Mouse (Mus musculus): ENCODE results near the gene Mrc2.

Mrc2 gene

DNA sequence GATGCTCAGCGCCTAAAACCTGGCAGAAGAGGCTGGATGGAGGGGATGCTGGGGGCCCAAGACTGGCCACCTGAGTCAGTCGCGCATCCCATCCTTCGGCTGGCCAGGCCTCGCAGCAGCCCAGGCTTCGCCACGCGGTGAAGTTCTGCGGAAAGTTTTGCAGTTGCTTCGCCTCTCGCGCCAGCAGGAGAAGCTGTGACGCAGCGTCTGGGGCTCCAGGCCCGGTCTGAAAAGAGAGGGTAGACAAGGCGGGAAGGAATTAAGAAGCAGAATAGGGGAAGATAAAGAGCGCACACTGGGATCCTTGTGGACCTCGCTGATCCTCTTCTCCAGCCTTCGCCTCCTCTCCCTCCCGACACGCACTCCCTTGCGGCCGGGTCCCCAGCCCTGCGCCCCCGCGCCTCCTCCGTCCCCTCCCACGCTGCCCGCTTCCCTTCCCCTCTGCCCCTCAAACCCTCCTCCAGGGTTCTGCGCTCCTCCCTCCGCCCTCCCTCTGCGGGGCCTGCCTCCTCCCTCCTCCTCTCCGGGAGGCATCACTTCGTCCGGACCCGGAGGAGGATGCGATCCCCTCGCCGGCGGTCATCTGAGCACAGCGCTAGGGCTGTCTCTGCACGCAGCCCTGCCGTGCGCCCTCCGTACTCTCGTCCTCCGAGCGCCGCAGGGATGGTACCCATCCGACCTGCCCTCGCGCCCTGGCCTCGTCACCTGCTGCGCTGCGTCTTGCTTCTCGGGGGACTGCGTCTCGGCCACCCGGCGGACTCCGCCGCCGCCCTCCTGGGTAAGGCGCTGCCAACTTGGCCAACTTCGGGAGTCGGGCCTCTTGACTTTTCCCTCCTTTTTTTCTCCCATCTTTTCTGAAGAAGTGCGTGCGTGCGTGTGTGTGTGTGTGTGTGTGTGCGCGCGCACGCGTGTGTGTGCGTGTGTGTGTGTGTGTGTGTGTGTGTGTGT lies at the start of gene Mrc2:
Mrc2 (plus strand) TSS at position 520 of the 948 bp plus-strand sequence.
- peak; percentile 88 for DNase-seq (ENCODE audit: extremely low spot score)

DNA sequence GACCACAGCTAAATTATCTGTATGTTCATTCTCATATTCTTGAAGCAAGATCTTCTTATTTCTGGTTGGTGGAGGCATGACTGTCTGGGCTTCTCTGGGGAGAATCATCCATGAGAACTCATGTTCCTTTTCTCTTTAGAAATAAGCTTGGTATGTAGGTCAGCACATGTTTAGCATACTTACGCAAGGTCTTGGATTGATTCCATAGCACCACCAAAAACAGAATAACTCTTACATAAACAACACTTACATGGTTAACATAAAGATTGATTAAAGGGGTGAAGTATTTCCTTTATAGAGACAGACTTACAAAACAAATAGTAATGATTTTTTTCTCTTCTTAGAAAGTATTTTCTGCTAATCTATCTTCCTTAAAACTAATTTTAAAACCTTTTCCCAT lies 46.1 kb upstream of the Mrc2 start:
- DNase-seq (ENCODE audit: extremely low spot score): no peak

DNA sequence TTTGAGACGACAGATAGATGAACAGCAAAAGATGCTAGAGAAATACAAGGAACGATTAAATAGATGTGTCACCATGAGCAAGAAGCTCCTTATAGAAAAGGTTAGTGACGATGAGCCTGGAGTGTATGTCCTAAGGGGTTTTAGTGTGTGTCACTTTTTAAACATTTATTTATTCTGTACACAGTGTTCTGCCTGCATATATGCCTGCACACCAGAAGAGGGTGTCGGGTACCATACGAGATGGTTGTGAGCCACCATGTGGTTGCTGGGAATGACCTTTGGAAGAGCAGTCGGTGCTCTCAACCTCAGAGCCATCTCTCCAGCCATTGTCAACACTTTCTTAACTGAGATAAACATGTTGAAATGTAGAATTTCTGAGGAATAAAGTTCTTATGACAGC lies 45.7 kb upstream of the Mrc2 start:
- DNase-seq (ENCODE audit: extremely low spot score): no peak

DNA sequence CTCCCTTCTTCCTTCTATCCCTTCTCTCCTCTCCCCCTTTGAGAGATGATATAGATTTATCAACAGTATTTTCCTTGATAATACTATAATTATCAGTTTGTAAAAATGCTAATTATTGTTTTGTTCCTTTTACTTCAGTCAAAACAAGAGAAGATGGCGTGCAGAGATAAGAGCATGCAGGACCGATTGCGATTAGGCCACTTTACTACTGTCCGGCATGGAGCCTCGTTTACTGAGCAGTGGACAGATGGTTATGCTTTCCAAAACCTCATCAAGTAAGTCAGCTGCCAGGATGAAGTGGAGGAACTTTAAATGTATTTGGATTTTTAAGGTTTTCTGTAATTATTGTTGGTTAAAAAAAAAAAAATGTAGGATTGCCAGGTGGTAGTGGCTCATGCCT lies 45.1 kb upstream of the Mrc2 start:
- no peak for DNase-seq (ENCODE audit: extremely low spot score)

DNA sequence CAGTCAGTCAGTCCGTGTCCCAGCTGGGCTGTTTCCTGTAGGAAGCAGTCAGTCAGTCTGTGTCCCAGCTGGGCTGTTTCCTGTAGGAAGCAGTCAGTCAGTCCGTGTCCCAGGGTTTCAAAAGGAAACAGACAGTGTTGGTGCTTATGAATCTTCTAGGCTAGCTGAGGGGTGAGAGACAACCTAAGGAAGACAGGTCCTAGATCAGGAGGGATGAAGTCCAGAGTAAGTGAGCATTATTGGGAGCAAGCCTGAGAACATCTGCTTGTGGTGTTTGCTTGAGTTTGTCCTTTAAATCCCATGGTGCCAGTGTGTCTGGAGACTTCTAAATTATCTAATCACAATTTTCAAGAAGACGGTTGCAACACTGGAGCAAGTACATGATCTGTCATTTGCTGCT lies 32.7 kb upstream of the Mrc2 start:
- no peak for DNase-seq (ENCODE audit: extremely low spot score)

DNA sequence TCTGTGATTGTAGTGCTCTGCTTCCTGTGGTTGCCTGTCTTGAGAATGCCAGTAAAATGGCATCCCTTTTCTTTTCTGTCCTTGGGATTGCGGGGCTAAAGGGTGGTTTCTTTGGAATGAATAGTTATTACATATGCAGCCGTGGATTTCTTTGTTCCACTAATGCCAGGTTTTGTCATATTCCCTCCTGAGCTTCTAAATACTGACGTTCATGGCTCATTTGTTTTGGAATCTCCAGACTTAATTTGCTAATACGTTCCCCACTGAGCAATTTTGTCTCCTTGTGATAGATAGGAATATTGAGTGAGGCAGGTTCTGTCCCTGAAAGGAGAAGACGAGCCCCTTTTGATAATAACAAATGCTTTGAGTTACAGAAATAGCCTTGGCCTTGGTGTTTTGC lies 31.3 kb upstream of the Mrc2 start:
- DNase-seq (ENCODE audit: extremely low spot score): no peak

DNA sequence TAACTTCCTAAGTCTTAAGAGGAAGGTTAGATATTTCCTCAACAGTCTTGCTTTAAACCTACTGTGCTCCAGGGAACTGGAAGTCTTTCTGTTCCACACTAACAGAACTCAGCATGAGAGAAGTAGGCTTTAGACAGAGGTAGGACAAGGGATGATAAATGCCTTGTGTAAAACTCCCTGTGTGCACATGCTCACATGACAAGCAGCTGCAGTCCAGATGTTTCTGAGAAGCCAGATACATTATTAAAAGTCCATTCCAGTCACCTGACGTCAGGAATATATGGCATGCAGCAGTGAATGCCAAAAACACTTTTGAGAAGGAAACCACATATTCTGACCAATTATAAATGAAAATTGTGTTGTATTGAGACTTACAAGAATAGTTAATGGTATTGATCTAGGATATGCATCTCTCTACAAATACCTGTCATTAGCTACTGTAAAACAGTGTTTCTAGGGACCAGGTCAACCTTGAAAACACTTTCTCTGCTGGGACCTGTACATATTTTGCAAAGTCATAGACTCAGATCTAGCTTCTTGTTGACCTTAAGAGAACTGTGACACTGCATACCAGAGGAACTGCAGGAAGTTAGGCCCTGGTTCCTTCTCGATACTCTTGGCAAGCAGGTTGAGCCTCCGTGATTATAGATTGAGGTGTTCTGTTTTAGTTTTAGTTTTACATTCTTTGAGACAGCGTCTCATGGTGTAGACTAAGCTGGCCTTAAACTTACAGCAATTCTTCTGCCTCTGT lies 30.7 kb upstream of the Mrc2 start:
- no peak for DNase-seq (ENCODE audit: extremely low spot score)

DNA sequence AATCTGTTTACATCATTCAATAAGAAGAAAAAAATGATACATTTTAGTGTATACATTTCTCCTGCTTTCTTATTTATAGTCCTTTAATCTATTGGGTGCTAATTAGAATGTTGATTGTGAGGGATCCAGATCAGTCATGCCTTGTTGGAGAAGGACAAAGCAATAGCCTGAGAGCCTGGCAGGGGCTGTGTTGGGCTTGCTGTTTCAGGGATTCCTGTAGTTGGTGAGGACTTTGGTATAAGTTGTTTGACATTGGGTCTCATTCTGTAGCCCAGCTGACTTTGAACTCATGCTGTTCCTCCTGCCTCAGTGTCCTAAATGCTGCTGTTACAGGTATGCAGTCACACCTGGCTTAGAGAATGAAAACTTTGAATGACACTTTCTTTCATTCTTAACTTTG lies 27.9 kb upstream of the Mrc2 start:
- no peak for DNase-seq (ENCODE audit: extremely low spot score)

DNA sequence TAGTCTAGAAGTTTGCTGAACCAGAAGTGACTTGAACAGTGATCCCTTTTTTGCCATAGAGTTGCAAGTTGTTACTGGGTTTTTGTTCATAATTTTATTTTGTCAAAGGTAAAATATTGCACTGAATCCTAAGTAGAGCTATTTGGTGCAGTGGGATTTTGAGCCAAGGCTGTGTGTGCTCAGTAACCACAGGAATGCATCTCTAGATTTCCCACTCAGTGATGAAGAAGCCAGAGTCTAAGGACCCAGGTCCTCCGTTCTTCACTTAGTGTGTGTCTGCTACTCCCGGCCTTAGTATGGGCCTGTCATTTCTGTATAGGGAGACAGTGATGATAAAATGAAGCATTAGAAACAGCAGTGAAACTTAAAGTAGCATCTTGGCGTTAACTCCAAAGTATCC lies 27.5 kb upstream of the Mrc2 start:
- no peak for DNase-seq (ENCODE audit: extremely low spot score)

DNA sequence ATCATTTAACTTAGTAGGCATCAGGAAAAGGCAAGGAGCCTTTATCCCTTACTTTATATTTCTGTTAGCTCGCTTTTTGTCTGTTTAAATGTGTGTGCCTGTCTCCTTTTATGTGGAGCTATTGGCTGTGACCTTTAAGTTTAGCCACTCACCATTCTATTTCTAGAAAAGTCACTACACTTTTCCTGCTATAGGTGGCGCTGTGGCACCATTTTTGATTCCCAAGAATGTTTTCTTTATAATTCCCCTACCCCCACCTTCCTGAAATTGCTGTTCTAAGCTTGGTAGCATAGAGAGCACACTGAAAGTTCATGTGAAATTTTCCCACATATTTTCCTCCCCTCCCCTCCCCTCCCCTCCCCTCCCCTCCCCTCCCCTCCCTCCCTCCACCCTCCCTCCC lies 22.3 kb upstream of the Mrc2 start:
- peak; percentile 57 for DNase-seq (ENCODE audit: extremely low spot score)

DNA sequence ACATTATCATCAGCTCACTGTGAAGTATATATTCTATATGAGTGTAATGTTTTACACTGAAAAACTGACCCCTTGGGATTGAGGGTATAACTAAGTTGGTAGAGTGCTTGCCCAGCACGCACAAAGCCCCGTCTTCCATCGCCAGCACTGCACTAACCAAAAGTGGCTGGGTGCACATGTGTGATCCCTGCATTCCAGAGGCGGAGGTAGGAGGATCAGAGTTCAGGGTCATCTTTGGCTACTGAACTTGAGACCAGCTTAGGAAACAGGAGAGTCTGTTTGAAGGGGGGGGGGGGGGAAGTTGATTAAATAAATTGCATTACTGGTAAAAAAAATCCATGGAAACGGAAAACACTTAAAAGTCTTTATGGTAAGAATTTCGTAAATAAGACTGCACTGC lies 12.0 kb upstream of the Mrc2 start:
- no peak for DNase-seq (ENCODE audit: extremely low spot score)

DNA sequence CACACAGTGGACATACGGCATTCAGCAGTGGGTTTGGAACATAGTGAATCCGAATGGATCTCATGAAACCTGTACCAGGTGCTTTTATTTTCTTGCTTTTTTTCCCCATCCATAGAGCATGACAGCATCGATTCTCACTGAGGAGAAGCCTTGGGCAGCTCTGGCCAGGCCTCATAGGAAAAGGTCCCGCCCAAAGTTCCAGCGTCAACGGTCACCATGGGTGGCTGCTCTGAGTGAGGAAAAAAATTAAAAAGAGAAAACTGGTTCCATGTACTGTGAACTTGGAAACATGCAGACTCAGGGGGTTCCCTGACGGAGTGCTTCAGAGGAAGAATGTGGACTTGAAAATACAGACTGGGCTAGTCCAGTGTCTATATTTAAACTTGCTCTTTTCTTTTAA lies 11.2 kb upstream of the Mrc2 start:
- DNase-seq (ENCODE audit: extremely low spot score): no peak

DNA sequence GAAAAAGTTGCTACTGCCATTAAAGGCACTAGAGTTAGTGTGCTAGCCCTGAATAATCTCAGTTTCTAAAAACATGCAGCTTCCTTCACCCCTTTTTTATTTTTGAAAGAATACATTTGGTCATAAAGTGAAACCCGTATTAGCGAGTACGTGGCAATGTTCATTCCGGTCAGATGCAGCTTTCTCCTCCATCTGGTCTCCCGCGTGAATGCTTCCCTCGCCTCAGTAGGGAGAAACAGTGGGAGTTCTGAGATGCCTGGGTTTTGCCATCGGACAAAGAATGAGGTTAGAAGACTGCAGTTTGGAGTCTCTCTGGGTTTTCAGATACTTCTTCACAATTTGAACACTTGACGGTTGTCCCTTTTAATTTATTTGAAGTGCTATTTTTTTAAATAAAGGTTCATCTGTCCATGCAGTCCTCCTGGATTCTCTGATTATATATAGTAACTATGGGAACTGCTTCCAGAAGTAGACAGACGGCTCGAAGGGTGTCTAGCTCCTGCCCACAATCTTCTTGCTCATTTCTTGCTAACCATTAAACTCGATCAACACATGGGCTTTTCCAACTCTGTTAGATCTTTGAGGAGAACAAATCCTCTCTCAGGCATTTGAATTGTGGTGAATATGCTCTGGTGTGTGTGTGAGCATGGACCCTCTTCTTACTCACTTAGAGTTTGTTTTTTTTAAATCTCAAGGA lies 10.5 kb upstream of the Mrc2 start:
- DNase-seq (ENCODE audit: extremely low spot score): no peak

DNA sequence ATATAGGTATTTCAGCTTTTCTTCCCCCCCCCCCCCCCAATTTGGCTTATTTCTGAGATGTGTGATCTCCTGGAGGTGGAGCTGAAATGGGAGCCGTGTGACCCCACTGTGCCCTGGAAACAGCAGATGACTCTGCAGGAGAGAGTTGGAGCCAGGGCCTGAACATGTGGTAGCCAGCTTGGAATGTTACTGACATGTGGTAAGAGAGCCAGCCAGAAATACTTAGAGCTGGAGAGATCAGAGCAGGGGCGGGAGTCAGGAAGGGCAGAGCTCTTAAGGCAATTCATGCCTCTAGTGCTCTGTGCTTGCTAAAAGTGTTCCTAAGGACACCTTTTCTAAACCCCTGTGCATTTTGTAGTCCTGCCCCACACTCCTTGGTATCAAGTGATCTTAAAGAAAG lies 10.0 kb upstream of the Mrc2 start:
- peak; percentile 58 for DNase-seq (ENCODE audit: extremely low spot score)

DNA sequence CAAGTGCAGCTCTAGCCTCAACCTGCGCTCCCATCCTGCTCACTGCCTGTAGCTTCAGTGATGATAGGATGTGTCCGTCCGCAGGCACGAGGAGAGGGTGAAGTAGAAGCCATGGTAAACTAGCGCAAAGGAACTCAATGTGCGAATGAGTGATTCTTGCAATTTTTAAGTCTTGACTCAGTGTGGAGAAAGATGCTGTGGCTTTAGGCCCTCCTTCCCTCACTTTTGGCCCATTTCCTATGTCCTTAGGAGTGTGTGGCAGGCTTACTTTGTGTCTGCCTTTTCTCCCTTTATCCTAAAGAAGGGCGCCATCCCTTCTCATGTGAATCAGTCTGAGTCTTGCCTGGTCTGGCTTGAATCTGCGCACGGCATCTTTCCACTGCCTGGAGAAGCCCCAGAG lies 9.4 kb upstream of the Mrc2 start:
- no peak for DNase-seq (ENCODE audit: extremely low spot score)

DNA sequence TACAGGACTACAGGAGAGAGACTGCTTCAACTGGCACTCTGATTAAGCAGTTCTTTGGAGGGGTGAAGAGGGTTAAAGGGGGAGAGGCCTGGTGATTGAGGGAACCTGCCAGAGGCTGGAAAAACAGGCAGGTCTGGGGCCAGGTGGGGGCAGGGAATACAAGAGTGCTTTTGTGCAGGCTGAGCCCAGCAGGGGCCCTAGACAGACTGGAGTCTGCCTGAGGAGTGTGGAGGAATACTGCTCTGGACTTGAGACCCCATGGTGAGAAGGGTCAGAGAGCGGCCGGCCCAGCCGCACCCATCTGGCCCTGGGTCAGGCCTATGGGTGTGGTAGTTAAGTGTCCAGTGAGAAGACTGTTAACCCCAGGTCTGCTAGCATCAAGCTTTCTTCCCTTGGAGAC lies 6.7 kb upstream of the Mrc2 start:
- DNase-seq (ENCODE audit: extremely low spot score): peak; percentile 57

DNA sequence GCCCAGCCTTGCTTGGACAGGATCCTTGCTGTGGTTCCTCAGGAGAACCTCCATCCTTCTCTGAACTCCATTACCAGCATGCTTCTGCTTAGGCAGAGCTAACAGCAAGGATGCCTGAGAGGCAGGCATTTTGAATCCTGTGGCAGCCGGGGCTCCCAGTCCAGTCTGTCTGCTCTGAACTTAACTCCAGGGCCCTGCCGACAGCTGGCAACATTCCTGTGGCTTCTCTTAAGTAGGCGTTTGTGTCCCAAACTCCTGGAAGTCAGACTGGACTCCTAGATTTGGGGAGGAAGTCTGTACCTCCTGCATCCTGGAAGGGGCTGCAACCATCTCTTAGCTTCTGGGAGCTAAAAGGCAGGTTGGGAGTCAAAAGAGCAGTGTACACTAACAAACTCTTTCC lies 3.0 kb upstream of the Mrc2 start:
- no peak for DNase-seq (ENCODE audit: extremely low spot score)

DNA sequence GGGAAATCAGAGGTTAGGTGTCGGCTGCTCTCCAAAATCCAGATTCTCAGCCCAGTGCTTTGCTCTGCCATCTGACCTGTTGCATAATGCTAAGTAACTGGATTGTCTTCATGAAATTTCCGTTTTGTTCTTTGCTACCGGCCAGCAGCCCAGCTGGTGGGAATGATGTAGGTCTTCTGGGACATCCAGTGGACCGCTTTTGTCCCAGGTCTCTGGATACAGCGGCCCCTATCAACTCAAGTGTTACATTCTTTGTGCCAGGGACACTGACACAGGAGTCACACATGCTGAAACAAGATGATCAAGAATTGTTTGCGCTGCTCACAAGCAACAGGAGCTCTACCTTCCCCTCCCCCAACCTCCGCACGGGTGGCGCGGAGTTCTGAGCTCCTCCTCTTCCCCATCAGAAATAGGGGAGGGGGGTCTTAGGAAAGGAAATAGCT lies 741 bp upstream of the Mrc2 start:
- DNase-seq (ENCODE audit: extremely low spot score): peak; percentile 82

DNA sequence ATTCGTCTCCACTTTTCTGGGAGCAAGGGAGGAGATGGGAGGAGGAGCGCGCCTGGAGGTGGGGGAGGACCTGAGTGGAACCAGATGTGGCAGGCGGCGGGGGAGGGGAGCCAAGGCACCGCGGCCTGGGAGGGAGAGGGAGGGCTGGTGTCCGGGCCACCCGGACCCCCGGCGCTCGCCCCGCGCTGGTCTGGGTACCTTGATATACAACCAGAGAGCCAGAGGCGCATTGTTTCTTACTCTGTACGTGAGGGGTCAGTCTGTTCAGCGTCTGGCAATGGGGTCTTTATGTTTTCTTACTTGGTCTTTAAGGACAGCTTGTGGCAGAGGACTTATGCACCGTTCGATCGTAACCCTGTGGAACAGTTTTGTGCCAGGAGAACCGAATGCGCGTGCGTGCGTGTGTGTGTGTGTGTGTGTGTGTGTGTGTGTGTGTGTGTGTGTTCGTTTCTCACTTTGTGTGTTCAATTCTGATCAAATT lies 698 bp downstream of the Mrc2 start:
- peak; percentile 88 for DNase-seq (ENCODE audit: extremely low spot score)

DNA sequence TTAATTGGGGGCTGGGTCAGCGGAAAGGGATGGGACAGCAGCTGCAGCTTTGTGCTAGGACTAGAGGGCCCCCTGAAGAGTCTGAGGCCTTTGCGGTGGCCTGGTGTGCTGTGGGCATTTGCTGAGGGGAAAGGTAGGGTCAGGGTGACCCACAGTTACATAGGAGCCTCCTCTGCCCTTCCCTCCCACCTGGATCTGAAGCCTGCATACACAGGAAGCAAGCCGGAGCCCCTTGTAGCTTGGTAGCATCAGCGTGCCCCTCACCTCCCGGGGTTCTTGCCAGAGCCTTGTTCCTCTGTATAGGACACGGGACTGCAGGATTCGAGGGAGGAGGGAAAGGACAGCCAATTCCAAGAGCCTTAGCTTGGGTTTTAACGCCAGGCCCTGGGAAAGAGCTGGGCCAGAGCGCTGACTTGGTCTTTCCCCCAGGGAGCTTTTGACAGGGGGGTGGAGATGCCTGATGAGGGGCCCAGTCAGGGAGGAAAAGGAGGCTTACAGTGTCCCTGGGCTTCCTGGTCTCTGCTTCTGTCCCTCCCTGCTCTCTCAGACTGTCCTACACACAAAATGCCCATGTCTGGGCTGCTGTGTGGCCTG lies 1.6 kb downstream of the Mrc2 start:
- DNase-seq (ENCODE audit: extremely low spot score): peak; percentile 43

DNA sequence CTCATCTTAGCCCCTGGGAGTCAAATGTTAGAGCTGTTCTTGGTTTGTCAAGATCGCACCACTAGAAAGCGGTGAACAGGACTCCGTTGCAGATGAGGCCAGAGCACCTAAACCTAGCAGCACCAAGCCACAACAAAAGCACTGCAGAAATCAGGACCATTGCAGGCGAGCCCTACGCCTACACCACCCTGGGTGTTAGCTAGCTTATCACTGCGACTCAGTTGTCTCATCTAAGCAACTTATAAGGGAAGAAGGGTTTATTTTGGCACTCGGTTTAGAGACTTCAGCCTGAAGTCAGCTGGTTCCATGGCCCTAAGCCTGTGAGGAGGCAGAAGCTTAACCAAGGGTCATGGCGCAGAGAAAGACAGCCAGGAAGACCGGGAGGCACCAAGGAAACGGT lies 3.6 kb downstream of the Mrc2 start:
- DNase-seq (ENCODE audit: extremely low spot score): no peak

DNA sequence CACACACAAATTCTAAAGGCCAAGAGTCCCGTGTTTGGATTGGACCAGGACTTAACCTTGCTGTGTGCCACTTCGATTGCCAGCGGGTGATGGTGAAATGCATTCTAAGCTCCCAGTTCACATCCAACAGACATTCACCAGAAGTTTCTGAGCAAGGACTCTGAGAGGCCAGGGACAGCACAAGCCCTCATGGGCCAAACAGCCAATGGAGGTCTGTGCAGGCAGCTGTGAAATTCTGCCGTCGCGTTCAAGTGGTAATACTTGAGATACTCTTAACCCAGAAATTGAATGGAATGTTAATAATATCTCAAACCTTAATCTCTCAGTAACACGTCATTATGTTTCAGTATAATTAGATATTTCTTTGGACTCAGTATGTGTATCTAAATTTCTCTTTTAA lies 17.8 kb downstream of the Mrc2 start:
- DNase-seq (ENCODE audit: extremely low spot score): no peak

Measured in embryo, embryonic 9.5 days (tissue).